ENCODE assay signal across 19 mouse cellular contexts in genomic region chr11:19673012-19673411, GRCm38 (mm10).
DNase-seq lines count a peak whose midpoint lies in the region.
"Had no signal": no experiment of that assay in that cellular context is flagged by ENCODE, and none has a peak within 500 bp of the region (broad histone marks: within the 10 kb centered on the region; RNA-seq: fewer than 3 reads in every experiment).

No protein-coding gene starts in this region.

- DNase-seq in embryo, embryonic 11 days = peak; percentile 16
- no peak for DNase-seq in embryo, embryonic 9.5 days (ENCODE audit: extremely low spot score)
- DNase-seq in forelimb bud, embryonic 11.5 days (ENCODE audit: low read depth, low spot score) = peak; percentile 62
- peak; percentile 35 for DNase-seq in limb, embryonic 10.5 days (ENCODE audit: low spot score)
- no peak for DNase-seq in Muller cell, postnatal 12 days (ENCODE audit: inconsistent ontology term)
- no peak for DNase-seq in left cerebral cortex, adult 8-10 months (ENCODE audit: low spot score in 2 of 2)
- DNase-seq: adrenal gland, adult 8-10 months; adrenal gland, postnatal 14 days; adrenal gland, postnatal 36 days; cerebellum, adult 11-12 months; cerebellum, adult 2 months; cerebellum, adult 9-10 months; cerebellum, postnatal 10 days; cerebellum, postnatal 25 days; forebrain, postnatal 0 days had no signal

- no peak overlapping the region for H3K27ac ChIP-seq in limb, embryonic 10.5 days
- H3K27ac ChIP-seq: embryonic facial prominence, embryonic 10.5 days; embryonic facial prominence, embryonic 12.5 days; forebrain, embryonic 13.5 days; forebrain, embryonic 15.5 days had no signal

- H3K4me1 ChIP-seq in limb, embryonic 10.5 days = peaks cover 27% of the 10 kb centered on the region
- H3K4me1 ChIP-seq: embryonic facial prominence, embryonic 10.5 days had no signal

- H3K9me3 ChIP-seq in limb, embryonic 10.5 days (replicated peaks) = no peaks in the 10 kb centered on the region
- H3K9me3 ChIP-seq: embryonic facial prominence, embryonic 10.5 days; embryonic facial prominence, embryonic 12.5 days; forebrain, embryonic 13.5 days; forebrain, embryonic 15.5 days had no signal

- no peaks in the 10 kb centered on the region for H3K36me3 ChIP-seq in limb, embryonic 10.5 days
- H3K36me3 ChIP-seq: embryonic facial prominence, embryonic 10.5 days; embryonic facial prominence, embryonic 12.5 days; forebrain, embryonic 15.5 days had no signal

- H3K27me3 ChIP-seq in limb, embryonic 10.5 days (ENCODE audit: low read depth, poor library complexity, severe bottlenecking) = peaks cover 5% of the 10 kb centered on the region
- H3K27me3 ChIP-seq: embryonic facial prominence, embryonic 12.5 days; forebrain, embryonic 13.5 days; forebrain, embryonic 15.5 days had no signal

- 18% methylated on average over 1 of the region's 1 CpGs for WGBS in limb, embryonic 10.5 days

- H3K4me3 ChIP-seq in limb, embryonic 10.5 days = no peak overlapping the region
- H3K4me3 ChIP-seq: embryonic facial prominence, embryonic 10.5 days; embryonic facial prominence, embryonic 12.5 days; forebrain, embryonic 13.5 days; forebrain, embryonic 15.5 days had no signal

Comparison
In these comparisons a context has a peak if more than half of its experiments do, and no peak if none do; other contexts are left out.
1. DNase-seq: peak in embryo, embryonic 11 days (single experiment), forelimb bud, embryonic 11.5 days (single experiment) and limb, embryonic 10.5 days (single experiment); none in embryo, embryonic 9.5 days (single experiment), Muller cell, postnatal 12 days (single experiment) and left cerebral cortex, adult 8-10 months (0 of 2).